Mouse (Mus musculus) retina, adult 2 months (tissue): ENCODE measurements around the gene Stum.

ENCODE experiments used
- DNase-seq: peaks from one replicate; pipeline ENCODE4 v3.0.0-alpha.2; 2012; ENCODE audit warnings: low read depth, low spot score

Gene Stum

GRCm38 (mm10) chr1:180499766-180500165, 16.5 kb upstream of the Stum start:
- DNase-seq = no peak

- DNase-seq = no peak
Measured at GRCm38 (mm10) chr1:180492777-180493176, 9.5 kb upstream of the Stum start.

- DNase-seq = no peak
Measured at GRCm38 (mm10) chr1:180485346-180485745, 2.0 kb upstream of the Stum start.

- DNase-seq = no peak
Measured at GRCm38 (mm10) chr1:180482840-180483398, 385 bp downstream of the Stum start.

- DNase-seq = no peak
Measured at GRCm38 (mm10) chr1:180481956-180482355, 1.3 kb downstream of the Stum start.

- DNase-seq = no peak
Measured at GRCm38 (mm10) chr1:180481331-180481730, 2.0 kb downstream of the Stum start.

- no peak for DNase-seq
Measured at GRCm38 (mm10) chr1:180480325-180480724, 3.0 kb downstream of the Stum start.

- DNase-seq = no peak
Measured at GRCm38 (mm10) chr1:180473566-180473965, 9.7 kb downstream of the Stum start.

GRCm38 (mm10) chr1:180468004-180468403, 15.3 kb downstream of the Stum start:
- no peak for DNase-seq

- DNase-seq = no peak
Measured at GRCm38 (mm10) chr1:180465620-180466019, 17.7 kb downstream of the Stum start.

- no peak for DNase-seq
Measured at GRCm38 (mm10) chr1:180464357-180464756, 18.9 kb downstream of the Stum start.

- DNase-seq = no peak
Measured at GRCm38 (mm10) chr1:180462983-180463475, 20.3 kb downstream of the Stum start.

- DNase-seq = no peak
Measured at GRCm38 (mm10) chr1:180462396-180462795, 20.9 kb downstream of the Stum start.

GRCm38 (mm10) chr1:180460721-180461120, 22.6 kb downstream of the Stum start:
- DNase-seq = no peak

- DNase-seq = no peak
Measured at GRCm38 (mm10) chr1:180458680-180459079, 24.6 kb downstream of the Stum start.

GRCm38 (mm10) chr1:180458274-180458673, 25.0 kb downstream of the Stum start:
- no peak for DNase-seq

- no peak for DNase-seq
Measured at GRCm38 (mm10) chr1:180449641-180450040, 33.7 kb downstream of the Stum start.

GRCm38 (mm10) chr1:180444411-180444810, 38.9 kb downstream of the Stum start:
- DNase-seq = no peak

- no peak for DNase-seq
Measured at GRCm38 (mm10) chr1:180439496-180439895, 43.8 kb downstream of the Stum start.

- DNase-seq = no peak
Measured at GRCm38 (mm10) chr1:180434925-180435324, 48.4 kb downstream of the Stum start.

- DNase-seq = peak; percentile 73
Measured at GRCm38 (mm10) chr1:180433796-180434566, 49.3 kb downstream of the Stum start.

- no peak for DNase-seq
Measured at GRCm38 (mm10) chr1:180433098-180433538, 50.2 kb downstream of the Stum start.

GRCm38 (mm10) chr1:180431833-180432232, 51.5 kb downstream of the Stum start:
- no peak for DNase-seq
